Mouse (Mus musculus) olfactory bulb, adult 2 months (tissue): ENCODE measurements around the gene Rab21.

ENCODE experiments used
- CTCF ChIP-seq: fragments of 200-500 bp; IDR thresholded peaks from 2 replicates; pipeline ENCODE4 v1.5.1; 2012; ENCODE audit warnings: low read depth, mild to moderate bottlenecking, low read length, moderate library complexity; ENCODE audit not compliant: insufficient read depth
- POLR2A ChIP-seq: fragments of 200-500 bp; IDR thresholded peaks from 2 replicates; pipeline ENCODE4 v1.6.1; 2012; ENCODE audit warnings: mild to moderate bottlenecking, low read depth, low read length, moderate library complexity; ENCODE audit not compliant: insufficient read depth

DNA sequence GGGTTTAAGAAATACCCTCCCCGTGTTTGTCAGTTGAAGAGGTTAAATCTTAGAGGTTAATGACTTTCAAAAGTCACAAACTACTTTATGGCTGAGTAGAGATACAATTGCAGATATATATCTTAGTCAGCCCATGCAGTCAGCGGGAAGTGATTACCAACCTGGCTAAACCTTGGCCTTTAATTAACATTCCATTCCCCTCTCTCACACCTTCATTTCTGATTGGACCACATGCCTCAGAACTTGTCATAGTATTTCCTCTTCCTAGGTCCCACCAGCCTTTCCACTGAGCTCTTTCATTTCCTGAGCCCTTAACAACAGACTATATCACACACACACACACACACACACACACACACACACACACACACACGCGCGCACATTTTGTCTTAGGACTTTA, 59.2 kb downstream of the Rab21 start:
- TF ChIP-seq CTCF (no peak), POLR2A (no peak)
